ENCODE assay signal across 15 mouse cellular contexts in the genomic region with DNA sequence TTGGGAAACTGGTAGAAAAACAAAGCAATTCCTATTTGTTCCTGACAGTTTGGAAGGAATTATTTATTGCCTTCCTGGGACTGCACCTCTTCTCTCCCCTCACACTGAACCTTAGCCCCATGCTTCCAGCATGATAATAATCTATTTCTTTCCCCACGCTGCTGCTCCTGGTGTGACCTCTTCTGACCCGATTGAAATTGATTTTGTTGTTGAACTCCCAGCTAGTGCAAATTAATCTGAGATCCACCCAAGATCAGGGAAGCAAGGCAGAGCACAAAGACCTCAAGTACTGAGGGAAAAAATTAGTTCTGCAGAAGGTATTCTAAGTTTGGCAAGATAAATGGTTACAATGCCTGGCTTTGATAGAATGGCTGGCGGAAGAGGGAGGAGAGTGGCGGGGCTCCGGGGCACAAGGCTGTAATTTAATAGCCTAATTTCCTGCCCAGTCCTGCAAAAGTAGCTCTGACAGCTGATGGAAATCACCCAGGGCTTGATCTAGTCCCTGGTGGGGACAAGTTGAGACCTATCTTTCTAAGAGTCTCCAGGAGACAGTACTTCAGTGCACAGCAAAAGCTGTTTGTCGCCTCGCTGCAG.
A peak's percentile ranks its signal among the peaks of the same experiment; 100 is the strongest.
DNase-seq lines count a peak whose midpoint lies in the region; ATAC-seq lines count a peak whose summit lies in the region.
"Had no signal": no experiment of that assay in that cellular context is flagged by ENCODE, and none has a peak within 500 bp of the region (broad histone marks: within the 10 kb centered on the region; RNA-seq: fewer than 3 reads in every experiment).

No protein-coding gene starts in this region.

- no peak overlapping the region for H3K4me2 ChIP-seq in midbrain, embryonic 16.5 days (ENCODE audit: low read length)
- no peak overlapping the region for H3K4me2 ChIP-seq in limb, embryonic 11.5 days (ENCODE audit: low read depth, severe bottlenecking)

- no peak overlapping the region for H3K9ac ChIP-seq in midbrain, embryonic 16.5 days (ENCODE audit: low read depth, low read length)
- H3K9ac ChIP-seq in limb, embryonic 11.5 days (ENCODE audit: low read length), result no peak overlapping the region

- no peaks in the 10 kb centered on the region for H3K9me3 ChIP-seq in midbrain, embryonic 10.5 days (replicated peaks)
- H3K9me3 ChIP-seq in midbrain, embryonic 16.5 days (replicated peaks; ENCODE audit: control insufficient read depth, low read length, poor library complexity, severe bottlenecking), result no peaks in the 10 kb centered on the region
- H3K9me3 ChIP-seq in limb, embryonic 11.5 days (ENCODE audit: control insufficient read depth, low read length), result no peaks in the 10 kb centered on the region

- no peak for DNase-seq in midbrain, embryonic 10.5 days (ENCODE audit: low spot score)
- peak; percentile 56 for DNase-seq in embryo, embryonic 9.5 days (ENCODE audit: extremely low spot score)
- peak; percentile 46 for DNase-seq in fat pad, adult 2 months (ENCODE audit: extremely low read depth, low read depth, low spot score)
- DNase-seq in limb, embryonic 11.5 days (ENCODE audit: low spot score), result peak; percentile 68
- DNase-seq in heart, adult 8-10 months (ENCODE audit: low spot score), result no peak
- DNase-seq in adrenal gland, postnatal 4 days (ENCODE audit: low spot score in 2 of 2), result no peak
- DNase-seq: adrenal gland, postnatal 25 days; cerebellum, adult 9-11 months; gastrocnemius, postnatal 10 days; left cerebral cortex, postnatal 4 days; lung, postnatal 10 days; thymus, adult 2 months had no signal

- peak overlapping the region; percentile 57; the same call in 1 of the 2 replicates for H3K27ac ChIP-seq in midbrain, embryonic 10.5 days (replicated peaks)
- H3K27ac ChIP-seq in midbrain, embryonic 16.5 days (ENCODE audit: low read length), result no peak overlapping the region
- H3K27ac ChIP-seq in limb, embryonic 11.5 days (replicated peaks; ENCODE audit: low read depth, low read length), result no peak overlapping the region

- H3K4me1 ChIP-seq in midbrain, embryonic 10.5 days, result peaks cover 26% of the 10 kb centered on the region
- H3K4me1 ChIP-seq in midbrain, embryonic 16.5 days (ENCODE audit: control insufficient read depth, insufficient read depth, low read length), result peaks cover 18% of the 10 kb centered on the region
- peaks cover 22% of the 10 kb centered on the region for H3K4me1 ChIP-seq in limb, embryonic 11.5 days (ENCODE audit: control insufficient read depth, insufficient read depth, low read length)

- H3K4me3 ChIP-seq in midbrain, embryonic 10.5 days, result no peak overlapping the region
- no peak overlapping the region for H3K4me3 ChIP-seq in midbrain, embryonic 16.5 days (ENCODE audit: low read depth, low read length)
- H3K4me3 ChIP-seq in limb, embryonic 11.5 days (ENCODE audit: low read depth, low read length), result no peak overlapping the region
- H3K4me3 ChIP-seq: myocyte had no signal

- no peaks in the 10 kb centered on the region for H3K36me3 ChIP-seq in midbrain, embryonic 10.5 days
- no peaks in the 10 kb centered on the region for H3K36me3 ChIP-seq in midbrain, embryonic 16.5 days (ENCODE audit: control insufficient read depth, insufficient read depth, low read length)
- no peaks in the 10 kb centered on the region for H3K36me3 ChIP-seq in limb, embryonic 11.5 days (ENCODE audit: control insufficient read depth, insufficient read depth, low read length)

- H3K27me3 ChIP-seq in midbrain, embryonic 10.5 days (ENCODE audit: low read depth, poor library complexity, severe bottlenecking), result no peaks in the 10 kb centered on the region
- no peaks in the 10 kb centered on the region for H3K27me3 ChIP-seq in midbrain, embryonic 16.5 days (ENCODE audit: control insufficient read depth, insufficient read depth, low read depth, low read length)
- no peaks in the 10 kb centered on the region for H3K27me3 ChIP-seq in limb, embryonic 11.5 days (ENCODE audit: control insufficient read depth, insufficient read depth, low read length)

- ATAC-seq in midbrain, embryonic 16.5 days, result no peak
- no peak for ATAC-seq in limb, embryonic 11.5 days (ENCODE audit: insufficient number of reproducible peaks, low FRiP score, low TSS enrichment, low read depth)
- ATAC-seq: forebrain, embryonic 14.5 days had no signal

- 60% methylated on average over 7 of the region's 7 CpGs for WGBS in midbrain, embryonic 10.5 days
- WGBS in midbrain, embryonic 16.5 days, result 46% methylated on average over 7 of the region's 7 CpGs
- WGBS in limb, embryonic 11.5 days, result 19% methylated on average over 7 of the region's 7 CpGs

Comparison
In these comparisons a context has a peak if more than half of its experiments do, and no peak if none do; other contexts are left out.
1. DNase-seq: peak in embryo, embryonic 9.5 days (single experiment), fat pad, adult 2 months (single experiment) and limb, embryonic 11.5 days (single experiment); none in midbrain, embryonic 10.5 days (single experiment), heart, adult 8-10 months (single experiment) and adrenal gland, postnatal 4 days (0 of 2).